Mouse (Mus musculus) liver, postnatal 0 days (tissue): ENCODE data around the gene Ash1l. TPM values are rescaled to one million over a fixed set of nuclear protein-coding genes. Genes with fewer than 3 reads are reported as not detected.

ENCODE experiments used
- ATAC-seq: fragments of 200-750 bp; cut with Nextera tagmentation; 2 replicates; pipeline ENCODE4 v1.8.0; 2017; ENCODE audit warnings: mild to moderate bottlenecking, moderate library complexity
- DNase-seq: peaks from one replicate; pipeline ENCODE4 v3.0.0-alpha.2; 2016
- H3K27ac ChIP-seq: fragments of 300-500 bp; sonication (generic); 2 replicates; pipeline ENCODE4 v1.5.1; 2014; ENCODE audit warnings: antibody characterized with exemption, moderate library complexity, mild to moderate bottlenecking, low read depth
- H3K27me3 ChIP-seq: fragments of 300-500 bp; sonication (generic); 2 replicates; pipeline ENCODE4 v1.6.1; 2014; ENCODE audit warnings: low read length, control low read depth, mixed read lengths; ENCODE audit not compliant: insufficient read depth
- H3K36me3 ChIP-seq: fragments of 300-500 bp; sonication (generic); replicated peaks from 2 replicates; pipeline ENCODE4 v1.6.1; 2014; ENCODE audit warnings: mild to moderate bottlenecking, control low read depth, low read length, moderate library complexity, mixed read lengths; ENCODE audit not compliant: insufficient read depth
- H3K4me1 ChIP-seq: fragments of 300-500 bp; sonication (generic); 2 replicates; pipeline ENCODE4 v1.6.1; 2014; ENCODE audit warnings: antibody characterized with exemption, mild to moderate bottlenecking, control low read depth; ENCODE audit not compliant: insufficient read depth
- H3K4me2 ChIP-seq: fragments of 300-500 bp; sonication (generic); 2 replicates; pipeline ENCODE4 v1.6.1; 2014; ENCODE audit warnings: low read depth, mild to moderate bottlenecking, low read length, moderate library complexity, mixed read lengths
- H3K4me3 ChIP-seq: fragments of 300-500 bp; sonication (generic); 2 replicates; pipeline ENCODE4 v1.5.1; 2014; ENCODE audit warnings: low read depth, low read length
- H3K9ac ChIP-seq: fragments of 300-500 bp; sonication (generic); replicated peaks from 2 replicates; pipeline ENCODE4 v1.6.1; 2014; ENCODE audit warnings: mild to moderate bottlenecking, moderate library complexity
- H3K9me3 ChIP-seq: fragments of 300-500 bp; sonication (generic); 2 replicates; pipeline ENCODE4 v1.6.1; 2016; ENCODE audit warnings: mild to moderate bottlenecking, control low read depth, low read length, mixed read lengths
- CTCF ChIP-seq: sonication (generic); IDR thresholded peaks from 2 replicates; pipeline ENCODE4 v1.5.1; 2016; ENCODE audit warnings: antibody characterized with exemption, low read depth
- EP300 ChIP-seq: IDR thresholded peaks from 2 replicates; pipeline ENCODE4 v1.6.1; 2016; ENCODE audit warnings: antibody characterized with exemption, low read depth, mild to moderate bottlenecking
- WGBS: fragments of 180-500 bp; shearing (Covaris S2); extraction: QIAGEN DNeasy Blood & Tissue Kit; methylation state at CpG from one replicate; pipeline ENCODE4 v1.1.7; 2014; ENCODE audit not compliant: insufficient replicate concordance; 5-methylcytosine and 5-hydroxymethylcytosine counted together
- polyA plus RNA-seq: library from polyadenylated mRNA; unstranded; fragments of >200 nt; fragmentation: Nextera tagmentation; extraction: Ambion mirVana; gene quantifications from 2 replicates; pipeline ENCODE4 v1.2.1, GENCODE M21; 2015

Ash1l gene
- polyA plus RNA-seq, 1 experiment from 2014 or later, result 4.1 TPM

GRCm38 (mm10) chr3:89092509-89093090 lies 142.2 kb downstream of the Ash1l start:
- DNase-seq (no peak), ATAC-seq (no peak)
- Histone ChIP-seq H3K9ac (no peak overlapping the region), H3K4me2 (peak overlapping the region; percentile 49; the same call in 1 of the 2 replicates), H3K27me3 (peaks cover 24% of the 10 kb centered on the region), H3K27ac (no peak overlapping the region), H3K4me3 (peak overlapping the region; percentile 15; the same call in 1 of the 2 replicates), H3K4me1 (peaks cover 31% of the 10 kb centered on the region), H3K36me3 (peaks cover 33% of the 10 kb centered on the region), H3K9me3 (no peaks in the 10 kb centered on the region)
- TF ChIP-seq EP300 (no peak), CTCF (no peak)
- whole genome bisulfite sequencing, result 31% methylated on average over 11 of the region's 11 CpGs

DNA sequence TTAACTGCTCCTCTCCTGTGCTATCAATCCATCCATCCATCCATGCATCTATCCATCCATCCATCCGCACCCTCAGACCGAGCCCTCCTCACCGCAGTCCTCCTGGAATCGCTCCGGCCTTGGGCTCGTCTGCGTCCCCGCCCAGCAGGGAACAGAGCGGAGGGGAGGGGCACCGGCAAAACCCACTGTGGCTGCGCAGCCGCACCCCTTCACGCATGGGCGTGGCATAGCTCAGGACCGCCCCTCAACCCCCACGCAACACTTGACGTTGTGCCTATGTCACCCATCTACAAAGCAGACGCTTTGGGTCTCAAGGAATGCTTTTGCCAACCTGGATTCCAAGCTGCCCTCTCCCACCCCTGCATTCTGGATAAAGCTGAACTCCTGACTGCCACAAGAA lies 142.8 kb downstream of the Ash1l start, which contains the start of gene Rusc1:
Gene Rusc1 (minus strand): TSS at position 137 of the 400 bp plus-strand sequence.
- WGBS, result 10% methylated on average over 18 of the region's 18 CpGs
- no peak within 1 kb of the TSS for H3K27ac ChIP-seq
- no peak for TF ChIP-seq CTCF
- TF ChIP-seq EP300, result no peak
- peak within 1 kb of the TSS; percentile 15; the same call in 1 of the 2 replicates for H3K4me3 ChIP-seq
- peak within 1 kb of the TSS; percentile 49 for H3K4me2 ChIP-seq
- DNase-seq, result peak; percentile 82
- H3K27me3 ChIP-seq, result peaks cover 24% of the 10 kb centered on the region
- no peak within 1 kb of the TSS for H3K9ac ChIP-seq
- H3K9me3 ChIP-seq, result no peaks in the 10 kb centered on the region
- peaks cover 27% of the 10 kb centered on the region for H3K4me1 ChIP-seq
- peak; percentile 16; the same call in 1 of the 2 replicates for ATAC-seq
- peaks cover 39% of the 10 kb centered on the region for H3K36me3 ChIP-seq

GRCm38 (mm10) chr3:89094021-89094420 lies 143.6 kb downstream of the Ash1l start:
- peaks cover 24% of the 10 kb centered on the region for H3K4me1 ChIP-seq
- no peak for ATAC-seq
- H3K4me3 ChIP-seq, result no peak overlapping the region

DNA sequence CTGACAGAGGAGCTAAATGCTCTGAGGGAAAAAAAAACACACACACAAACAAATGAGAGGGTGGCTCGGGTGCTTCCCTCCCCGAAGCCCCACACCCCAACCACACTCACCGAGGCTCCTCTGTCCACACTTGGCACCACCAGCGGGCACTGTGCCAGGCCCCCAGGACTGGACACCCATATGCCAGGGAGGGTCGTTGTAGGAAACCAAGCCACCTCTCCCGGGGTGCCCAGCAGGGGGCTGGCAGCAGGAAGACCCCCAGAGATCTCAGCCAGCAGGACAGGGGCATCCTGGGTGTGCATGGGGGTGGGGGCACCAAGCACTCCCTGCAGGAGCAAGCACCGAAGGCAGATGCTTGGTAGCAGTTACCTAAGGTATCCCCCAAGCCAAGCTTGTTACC lies 150.4 kb downstream of the Ash1l start, which contains the start of gene Gm43738:
Gene Gm43738 (minus strand): TSS at position 289 of the 400 bp plus-strand sequence.
- Histone ChIP-seq H3K4me1 (peaks cover 31% of the 10 kb centered on the region), H3K27ac (peak within 1 kb of the TSS; percentile 30), H3K36me3 (peaks cover 33% of the 10 kb centered on the region), H3K27me3 (no peaks in the 10 kb centered on the region), H3K9ac (peak within 1 kb of the TSS; percentile 50), H3K4me2 (peak within 1 kb of the TSS; percentile 72), H3K4me3 (peak within 1 kb of the TSS; percentile 54), H3K9me3 (no peaks in the 10 kb centered on the region)
- DNase-seq, result no peak
- 37% methylated on average over 7 of the region's 7 CpGs for WGBS
- ATAC-seq, result no peak
- TF ChIP-seq CTCF, result 0 out of 2 replicates have a peak, but pooled peaks have one; percentile 5
- no peak for TF ChIP-seq EP300

More at GRCm38 (mm10) chr3:89094021-89094420, 143.6 kb downstream of the Ash1l start:
- H3K27ac ChIP-seq, result no peak overlapping the region
- no peak for DNase-seq
- H3K9ac ChIP-seq, result no peak overlapping the region
- H3K9me3 ChIP-seq, result no peaks in the 10 kb centered on the region
- 81% methylated on average over 10 of the region's 10 CpGs for WGBS
- H3K36me3 ChIP-seq, result peaks cover 44% of the 10 kb centered on the region
- TF ChIP-seq CTCF (no peak), EP300 (no peak)
- peaks cover 24% of the 10 kb centered on the region for H3K27me3 ChIP-seq
- H3K4me2 ChIP-seq, result no peak overlapping the region

DNA sequence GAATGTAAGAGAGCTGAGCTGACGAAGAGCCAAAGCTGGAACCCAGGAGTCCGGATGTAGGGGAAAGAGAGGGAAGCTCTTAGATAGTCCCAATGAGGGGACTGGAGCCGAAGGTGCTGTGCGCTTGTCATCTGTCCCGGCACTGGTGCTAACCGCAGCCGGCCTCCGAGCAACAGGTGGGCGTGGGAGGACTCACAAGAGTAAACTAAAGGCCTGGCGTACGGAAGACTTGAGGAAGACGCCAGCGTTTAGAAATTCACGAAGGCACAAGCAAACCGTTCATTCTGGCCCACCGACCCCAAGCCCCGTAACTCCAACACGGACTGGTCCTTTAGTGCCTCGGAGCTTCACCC lies 151.0 kb downstream of the Ash1l start:
- ATAC-seq (peak; percentile 44), DNase-seq (no peak)
- H3K27ac ChIP-seq, result peak overlapping the region; percentile 30
- peaks cover 31% of the 10 kb centered on the region for H3K4me1 ChIP-seq
- H3K4me2 ChIP-seq, result peak overlapping the region; percentile 72
- peak overlapping the region; percentile 50 for H3K9ac ChIP-seq
- WGBS, result 0% methylated on average over 19 of the region's 19 CpGs
- H3K9me3 ChIP-seq, result no peaks in the 10 kb centered on the region
- peak overlapping the region; percentile 54 for H3K4me3 ChIP-seq
- TF ChIP-seq EP300, result no peak
- no peak for TF ChIP-seq CTCF
- peaks cover 27% of the 10 kb centered on the region for H3K36me3 ChIP-seq
- no peaks in the 10 kb centered on the region for H3K27me3 ChIP-seq

- ATAC-seq, result peak; percentile 99
Measured at GRCm38 (mm10) chr3:89101812-89102494, 151.5 kb downstream of the Ash1l start, which contains the start of gene Fdps. TSS of gene Fdps (minus strand) at chr3:89101959.

More at GRCm38 (mm10) chr3:89101812-89102494, 151.5 kb downstream of the Ash1l start, which contains the start of gene Fdps:
- peak within 1 kb of the TSS; percentile 75 for H3K27ac ChIP-seq
- H3K4me1 ChIP-seq, result peaks cover 31% of the 10 kb centered on the region
- TF ChIP-seq CTCF (peak; percentile 30), EP300 (peak; percentile 32; the same call in 1 of the 2 replicates)
- no peaks in the 10 kb centered on the region for H3K27me3 ChIP-seq
- peak within 1 kb of the TSS; percentile 72 for H3K4me2 ChIP-seq
- under 1% methylated on average over 26 of the region's 26 CpGs for WGBS
- peak; percentile 95 for DNase-seq
- H3K4me3 ChIP-seq, result peak within 1 kb of the TSS; percentile 54
- H3K9me3 ChIP-seq, result no peaks in the 10 kb centered on the region
- H3K9ac ChIP-seq, result peak within 1 kb of the TSS; percentile 50
- peaks cover 23% of the 10 kb centered on the region for H3K36me3 ChIP-seq
